Mouse (Mus musculus) common myeloid progenitor, adult 5-6 weeks (primary cell): ENCODE data around the gene Clic5. TPM values are rescaled to one million over a fixed set of nuclear protein-coding genes. Genes with fewer than 3 reads are reported as not detected.

Source experiments
- ATAC-seq: replicated peaks from 2 replicates; pipeline ENCODE4 v1.8.0; 2016; ENCODE audit warnings: low read depth, mild to moderate bottlenecking, moderate TSS enrichment, inconsistent platforms; ENCODE audit not compliant: poor library complexity, severe bottlenecking
- total RNA-seq: library from RNA; stranded (forward); fragments of 200-1000, 187-1606 nt; gene quantifications from 2 replicates; pipeline ENCODE4 v1.2.3, GENCODE M21; 2017

Clic5 gene
- total RNA-seq, 1 experiment from 2014 or later: 3.1 TPM

GRCm38 (mm10) chr17:44190246-44190645, 1.9 kb downstream of the Clic5 start:
- ATAC-seq: no peak

- ATAC-seq: no peak; the same call in 1 of the 2 replicates
Measured at GRCm38 (mm10) chr17:44192981-44193380, 4.6 kb downstream of the Clic5 start.

- no peak for ATAC-seq
Measured at GRCm38 (mm10) chr17:44199158-44199557, 10.8 kb downstream of the Clic5 start.

- ATAC-seq: no peak
Measured at GRCm38 (mm10) chr17:44202952-44203351, 14.6 kb downstream of the Clic5 start.

GRCm38 (mm10) chr17:44204787-44205186, 16.4 kb downstream of the Clic5 start:
- ATAC-seq: no peak

GRCm38 (mm10) chr17:44205562-44205961, 17.2 kb downstream of the Clic5 start:
- no peak for ATAC-seq

- no peak for ATAC-seq
Measured at GRCm38 (mm10) chr17:44208900-44209299, 20.5 kb downstream of the Clic5 start.

- no peak for ATAC-seq
Measured at GRCm38 (mm10) chr17:44212960-44213619, 24.7 kb downstream of the Clic5 start.

- no peak for ATAC-seq
Measured at GRCm38 (mm10) chr17:44215196-44215799, 26.9 kb downstream of the Clic5 start.

GRCm38 (mm10) chr17:44217185-44217584, 28.8 kb downstream of the Clic5 start:
- ATAC-seq: no peak

- ATAC-seq: no peak
Measured at GRCm38 (mm10) chr17:44219943-44220342, 31.6 kb downstream of the Clic5 start.

GRCm38 (mm10) chr17:44228428-44228827, 40.0 kb downstream of the Clic5 start:
- no peak for ATAC-seq

GRCm38 (mm10) chr17:44230083-44230482, 41.7 kb downstream of the Clic5 start:
- ATAC-seq: no peak

GRCm38 (mm10) chr17:44239030-44239721, 50.8 kb downstream of the Clic5 start:
- peak; percentile 92 for ATAC-seq

GRCm38 (mm10) chr17:44240742-44241141, 52.4 kb downstream of the Clic5 start:
- no peak for ATAC-seq

- ATAC-seq: no peak
Measured at GRCm38 (mm10) chr17:44244096-44244495, 55.7 kb downstream of the Clic5 start.

GRCm38 (mm10) chr17:44244625-44245024, 56.2 kb downstream of the Clic5 start:
- ATAC-seq: no peak

GRCm38 (mm10) chr17:44246153-44246700, 57.8 kb downstream of the Clic5 start:
- ATAC-seq: no peak

GRCm38 (mm10) chr17:44249544-44249943, 61.2 kb downstream of the Clic5 start:
- no peak for ATAC-seq

GRCm38 (mm10) chr17:44252653-44253052, 64.3 kb downstream of the Clic5 start:
- ATAC-seq: peak; percentile 34

GRCm38 (mm10) chr17:44254698-44255097, 66.3 kb downstream of the Clic5 start:
- no peak for ATAC-seq
